Mouse (Mus musculus) MN1 (cell line): ENCODE measurements around the gene Gm10720.
"Not testable (repeated sequence)": the region's sequence is repeated elsewhere in the genome, so short reads cannot be mapped to it uniquely, and the experiment has no call there.

ENCODE experiments used
- DNase-seq: peaks from one replicate; pipeline ENCODE4 v3.0.0-alpha.2; 2016; ENCODE audit warnings: low spot score

The Gm10720 gene

DNA sequence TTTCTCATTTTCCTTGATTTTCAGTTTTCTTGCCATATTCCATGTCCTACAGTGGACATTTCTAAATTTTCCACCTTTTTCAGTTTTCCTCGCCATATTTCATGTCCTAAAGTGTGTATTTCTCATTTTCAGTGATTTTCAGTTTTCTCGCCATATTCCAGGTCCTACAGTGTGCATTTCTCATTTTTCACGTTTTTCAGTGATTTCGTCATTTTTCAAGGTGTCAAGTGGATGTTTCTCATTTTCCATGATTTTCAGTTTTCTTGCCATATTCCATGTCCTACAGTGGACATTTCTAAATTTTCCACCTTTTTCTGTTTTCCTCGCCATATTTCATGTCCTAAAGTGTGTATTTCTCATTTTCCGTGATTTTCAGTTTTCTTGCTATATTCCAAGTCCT is 10.2 kb downstream of the Gm10720 start:
- not testable (repeated sequence) for DNase-seq

GRCm38 (mm10) chr9:3026136-3026535 is 10.7 kb downstream of the Gm10720 start:
- DNase-seq = not testable (repeated sequence)

GRCm38 (mm10) chr9:3026741-3027140 is 11.3 kb downstream of the Gm10720 start:
- not testable (repeated sequence) for DNase-seq

DNA sequence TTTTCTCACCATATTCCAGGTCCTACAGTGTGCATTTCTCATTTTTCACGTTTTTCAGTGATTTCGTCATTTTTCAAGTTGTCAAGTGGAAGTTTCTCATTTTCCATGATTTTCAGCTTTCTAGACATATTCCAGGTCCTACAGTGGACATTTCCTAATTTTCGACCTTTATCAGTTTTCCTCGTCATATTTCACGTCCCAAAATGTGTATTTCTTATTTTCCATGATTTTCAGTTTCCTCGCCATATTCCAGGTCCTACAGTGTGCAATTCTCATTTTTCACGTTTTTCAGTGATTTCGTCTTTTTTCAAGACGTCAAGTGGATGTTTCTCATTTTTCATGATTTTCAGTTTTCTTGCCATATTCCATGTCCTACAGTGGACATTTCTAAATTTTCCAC is 11.7 kb downstream of the Gm10720 start:
- DNase-seq = peak; percentile 67

DNA sequence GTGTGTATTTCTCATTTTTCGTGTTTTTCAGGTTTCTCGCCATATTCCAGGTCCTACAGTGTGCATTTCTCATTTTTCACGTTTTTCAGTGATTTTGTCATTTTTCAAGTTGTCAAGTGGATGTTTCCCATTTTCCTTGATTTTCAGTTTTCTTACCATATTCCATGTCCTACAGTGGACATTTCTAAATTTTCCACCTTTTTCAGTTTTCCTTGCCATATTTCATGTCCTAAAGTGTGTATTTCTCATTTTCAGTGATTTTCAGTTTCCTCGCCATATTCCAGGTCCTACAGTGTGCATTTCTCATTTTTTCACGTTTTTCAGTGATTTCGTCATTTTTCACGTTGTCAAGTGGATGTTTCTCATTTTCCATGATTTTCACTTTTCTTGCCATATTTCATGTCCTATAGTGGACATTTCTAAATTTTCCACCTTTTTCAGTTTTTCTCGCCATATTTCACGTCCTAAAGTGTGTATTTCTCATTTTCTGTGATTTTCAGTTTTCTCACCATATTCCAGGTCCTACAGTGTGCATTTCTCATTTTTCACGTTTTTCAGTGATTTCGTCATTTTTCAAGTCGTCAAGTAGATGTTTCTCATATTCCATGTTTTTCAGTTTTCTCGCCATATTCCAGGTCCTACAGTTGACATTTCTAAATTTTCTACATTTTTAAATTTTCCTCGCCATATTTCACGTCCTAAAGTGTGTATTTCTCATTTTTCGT is 14.0 kb downstream of the Gm10720 start:
- DNase-seq = not testable (repeated sequence)

DNA sequence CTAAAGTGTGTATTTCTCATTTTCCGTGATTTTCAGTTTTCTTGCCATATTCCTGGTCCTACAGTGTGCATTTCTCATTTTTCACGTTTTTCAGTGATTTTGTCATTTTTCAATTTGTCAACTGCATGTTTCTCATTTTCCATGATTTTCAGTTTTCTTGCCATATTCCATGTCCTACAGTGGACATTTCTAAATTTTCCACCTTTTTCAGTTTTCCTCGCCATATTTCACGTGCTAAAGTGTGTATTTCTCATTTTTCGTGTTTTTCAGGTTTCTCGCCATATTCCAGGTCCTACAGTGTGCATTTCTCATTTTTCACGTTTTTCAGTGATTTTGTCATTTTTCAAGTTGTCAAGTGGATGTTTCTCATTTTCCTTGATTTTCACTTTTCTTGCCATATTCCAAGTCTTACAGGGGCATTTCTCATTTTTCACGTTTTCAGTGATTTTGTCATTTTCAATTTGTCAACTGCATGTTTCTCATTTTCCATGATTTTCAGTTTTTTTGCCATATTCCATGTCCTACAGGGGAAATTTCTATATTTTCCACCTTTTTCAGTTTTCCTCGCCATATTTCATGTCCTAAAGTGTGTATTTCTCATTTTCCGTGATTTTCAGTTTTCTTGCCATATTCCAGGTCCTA is 15.3 kb downstream of the Gm10720 start:
- peak; percentile 89 for DNase-seq

- not testable (repeated sequence) for DNase-seq
Measured at GRCm38 (mm10) chr9:3034299-3034698, 18.8 kb downstream of the Gm10720 start, which contains the start of gene Gm17535. Gene Gm17535, plus strand, starts transcription at chr9:3034599.

DNA sequence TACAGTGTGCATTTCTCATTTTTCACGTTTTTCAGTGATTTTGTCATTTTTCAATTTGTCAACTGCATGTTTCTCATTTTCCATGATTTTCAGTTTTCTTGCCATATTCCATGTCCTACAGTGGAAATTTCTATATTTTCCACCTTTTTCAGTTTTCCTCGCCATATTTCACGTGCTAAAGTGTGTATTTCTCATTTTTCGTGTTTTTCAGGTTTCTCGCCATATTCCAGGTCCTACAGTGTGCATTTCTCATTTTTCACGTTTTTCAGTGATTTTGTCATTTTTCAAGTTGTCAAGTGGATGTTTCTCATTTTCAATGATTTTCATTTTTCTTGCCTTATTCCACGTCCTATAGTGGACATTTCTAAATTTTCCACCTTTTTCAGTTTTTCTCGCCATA is 21.1 kb downstream of the Gm10720 start, which contains the start of gene Gm10715:
Gene Gm10715, plus strand, starts transcription at position 301 of the 400 bp plus-strand sequence.
- not testable (repeated sequence) for DNase-seq

DNA sequence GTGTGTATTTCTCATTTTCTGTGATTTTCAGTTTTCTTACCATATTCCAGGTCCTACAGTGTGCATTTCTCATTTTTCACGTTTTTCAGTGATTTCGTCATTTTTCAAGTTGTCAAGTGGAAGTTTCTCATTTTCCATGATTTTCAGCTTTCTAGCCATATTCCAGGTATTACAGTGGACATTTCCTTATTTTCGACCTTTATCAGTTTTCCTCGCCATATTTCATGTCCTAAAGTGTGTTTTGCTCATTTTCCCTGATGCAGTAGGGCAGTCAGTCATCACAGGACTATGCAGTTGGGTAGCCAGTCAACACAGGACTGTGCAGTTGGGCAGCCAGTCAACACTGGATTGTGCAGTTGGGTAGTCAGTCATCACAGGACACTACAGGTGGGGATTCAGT is 22.7 kb downstream of the Gm10720 start:
- peak; percentile 7 for DNase-seq
